Mouse (Mus musculus) spleen, postnatal 14 days (tissue): ENCODE results near the gene Tube1.
"Not testable (repeated sequence)": the region's sequence is repeated elsewhere in the genome, so short reads cannot be mapped to it uniquely, and the experiment has no call there.

ENCODE experiments used
- DNase-seq, 2 experiments: peaks; one replicate each; pipeline ENCODE4 v3.0.0; 2021 to 2022; ENCODE audit warnings: low spot score in 2 of 2

The Tube1 gene

GRCm38 (mm10) chr10:39169642-39170041 is 35.9 kb downstream of the Tube1 start:
- no peak for DNase-seq

- peak; percentile 39 to 68 for DNase-seq
Observed at GRCm38 (mm10) chr10:39170181-39170580, 36.4 kb downstream of the Tube1 start.

- DNase-seq = no peak
Observed at GRCm38 (mm10) chr10:39170706-39171105, 36.9 kb downstream of the Tube1 start.

GRCm38 (mm10) chr10:39171134-39171533 is 37.4 kb downstream of the Tube1 start:
- peak; percentile 77 to 84 for DNase-seq

- peak; percentile 71 to 78 for DNase-seq
Observed at GRCm38 (mm10) chr10:39171603-39172539, 38.1 kb downstream of the Tube1 start.

- no peak for DNase-seq
Observed at GRCm38 (mm10) chr10:39172540-39172931, 38.8 kb downstream of the Tube1 start.

- no peak for DNase-seq
Observed at GRCm38 (mm10) chr10:39173077-39173476, 39.3 kb downstream of the Tube1 start.

- DNase-seq = no peak
Observed at GRCm38 (mm10) chr10:39176981-39177380, 43.2 kb downstream of the Tube1 start.

- no peak for DNase-seq
Observed at GRCm38 (mm10) chr10:39184864-39185544, 51.2 kb downstream of the Tube1 start.

- DNase-seq = no peak
Observed at GRCm38 (mm10) chr10:39185545-39185906, 51.8 kb downstream of the Tube1 start.

GRCm38 (mm10) chr10:39192673-39193072 is 58.9 kb downstream of the Tube1 start:
- peak in 1 of 2 experiments; percentile 27 for DNase-seq

GRCm38 (mm10) chr10:39198216-39198615 is 64.4 kb downstream of the Tube1 start:
- not testable (repeated sequence) for DNase-seq
